Mouse (Mus musculus) lung, postnatal 0 days (tissue): ENCODE results near the gene Cd59b.
"Not testable (repeated sequence)": the region's sequence is repeated elsewhere in the genome, so short reads cannot be mapped to it uniquely, and the experiment has no call there.

Source experiments
- CTCF ChIP-seq: IDR thresholded peaks from 2 replicates; pipeline ENCODE4 v1.5.1; 2016; ENCODE audit warnings: antibody characterized with exemption, mild to moderate bottlenecking
- EP300 ChIP-seq: IDR thresholded peaks from 2 replicates; pipeline ENCODE4 v1.6.1; 2016; ENCODE audit warnings: antibody characterized with exemption, mild to moderate bottlenecking, control low read depth

- TF ChIP-seq CTCF, EP300: not testable (repeated sequence)
These were observed 17.9 kb downstream of the Cd59b start for GRCm38 (mm10) chr2:104087562-104087961.
